Mouse (Mus musculus) heart, adult 11 months (tissue): ENCODE results near the gene Ascc3.

Source experiments
- DNase-seq: peaks from one replicate; pipeline ENCODE4 v3.0.0; 2022

Gene Ascc3

GRCm38 (mm10) chr10:50895881-50896766 is 303.7 kb downstream of the Ascc3 start:
- DNase-seq = no peak

DNA sequence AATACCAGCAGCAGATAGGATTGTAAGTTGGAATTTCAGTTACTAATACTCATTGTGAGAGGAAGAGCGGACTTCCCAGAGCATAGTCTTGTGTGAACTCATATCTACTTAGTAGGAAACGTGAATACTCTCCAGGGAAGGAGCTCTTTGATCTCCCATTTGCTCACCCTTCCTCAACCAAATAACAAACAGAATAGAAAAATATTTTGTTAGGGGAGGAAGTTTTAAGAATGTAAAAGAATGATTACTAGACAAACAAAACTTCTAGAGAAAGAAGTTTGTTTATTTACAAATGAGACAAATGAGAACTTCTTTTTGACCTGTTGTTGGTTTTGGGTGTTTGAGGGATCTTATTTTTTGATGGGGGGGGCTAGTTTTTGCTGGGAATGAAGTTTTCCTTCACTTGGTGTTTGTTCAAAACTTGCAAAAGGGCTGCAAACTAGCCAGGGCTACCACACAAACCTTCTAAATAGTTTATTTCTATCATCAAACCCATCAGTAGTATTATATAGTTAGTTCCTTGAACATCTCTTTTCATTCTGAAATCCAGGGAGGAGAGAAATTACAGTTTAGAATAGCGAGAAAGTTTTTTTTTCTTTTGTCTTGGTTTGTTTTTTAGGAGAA is 304.4 kb downstream of the Ascc3 start:
- no peak for DNase-seq

DNA sequence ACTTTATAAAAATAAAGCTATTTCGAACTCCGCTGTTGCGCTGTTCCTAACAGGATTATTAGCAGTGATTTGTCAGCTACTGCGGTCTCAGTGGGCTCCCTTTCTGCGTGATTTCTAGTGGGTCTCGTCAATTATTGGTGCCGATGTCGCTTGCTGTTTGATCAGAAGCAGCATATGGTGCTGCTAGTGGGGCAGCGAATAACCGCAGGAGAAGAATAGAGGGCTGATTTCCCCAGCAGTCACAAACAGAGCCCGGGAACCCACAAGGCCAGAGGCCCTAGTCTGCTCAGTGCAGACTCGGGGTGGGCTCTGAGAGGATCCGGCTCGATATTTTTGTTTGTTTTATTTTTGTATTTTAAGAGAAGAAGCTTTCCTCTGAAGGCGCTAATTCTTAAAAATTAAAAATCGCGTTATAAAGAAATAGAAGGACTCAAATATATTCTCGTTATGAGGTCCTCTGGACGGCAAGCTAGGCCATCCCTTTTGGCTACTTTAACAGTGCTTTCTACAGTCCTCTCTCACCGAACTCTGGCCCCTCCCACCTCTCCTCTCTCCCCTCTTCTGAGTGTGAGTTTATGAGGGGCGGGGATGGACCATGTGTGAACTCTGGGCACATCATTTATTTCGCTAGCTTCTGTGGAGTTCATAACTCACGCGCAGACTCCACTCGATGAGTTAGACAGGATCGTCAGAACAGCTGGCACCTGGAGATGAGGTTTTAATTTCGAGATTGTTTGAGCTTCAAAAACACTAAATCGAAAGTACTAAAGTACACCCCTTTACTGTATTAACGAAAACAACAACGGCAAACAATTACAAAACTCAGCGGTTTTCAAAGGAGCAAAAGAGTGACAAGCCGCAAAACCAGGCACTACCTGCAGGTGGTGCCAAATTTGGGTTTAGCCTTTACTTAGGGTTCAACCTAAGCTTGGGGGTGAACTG is 305.3 kb downstream of the Ascc3 start:
- DNase-seq = no peak

- DNase-seq = no peak
Measured at GRCm38 (mm10) chr10:50898621-50899020, 306.2 kb downstream of the Ascc3 start.

DNA sequence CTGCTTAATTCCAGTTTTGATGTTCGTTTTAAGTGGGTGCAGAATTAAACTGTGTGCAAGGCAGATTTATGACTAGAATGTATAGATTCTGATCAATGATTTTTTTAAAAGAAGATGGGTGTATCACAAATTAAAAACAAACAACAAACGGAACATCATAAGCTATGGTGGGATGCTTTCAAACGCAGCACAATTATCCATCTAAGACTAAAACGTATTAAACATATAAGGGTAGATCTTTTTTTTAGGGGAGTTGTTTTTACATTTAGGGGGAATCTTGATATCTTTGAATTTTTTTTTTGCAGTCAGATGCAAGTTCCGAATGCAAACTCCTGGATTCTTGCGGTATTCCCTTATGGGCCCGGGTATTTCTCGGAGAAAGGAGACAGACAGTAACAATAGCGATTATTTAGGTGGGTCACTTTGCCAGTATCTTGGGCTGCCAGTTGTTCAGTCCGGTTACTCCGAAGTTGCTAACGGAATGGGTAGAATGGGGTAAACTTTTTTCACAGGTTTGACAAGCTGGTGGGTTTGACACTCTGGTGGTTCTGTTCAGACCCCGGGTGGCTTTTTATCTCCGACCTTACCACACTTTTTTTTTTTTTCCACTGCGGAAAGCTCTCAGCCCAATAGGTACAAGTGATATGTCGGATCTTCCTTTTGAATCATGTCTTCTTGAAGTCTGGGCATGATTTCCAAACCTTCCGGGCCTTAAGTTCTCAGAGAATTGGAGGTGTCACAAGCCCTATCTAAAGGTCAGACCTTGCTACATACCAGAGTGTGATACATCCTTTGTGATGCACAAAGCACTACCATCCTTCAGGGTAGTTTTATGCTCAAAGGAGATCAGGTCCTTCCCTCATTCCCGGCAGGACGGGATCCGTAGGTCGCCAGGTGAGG is 307.6 kb downstream of the Ascc3 start:
- no peak for DNase-seq
